ENCODE assay signal across 23 mouse cellular contexts in genomic region chr14:103845716-103846115, GRCm38 (mm10). TPM values are rescaled to one million over a fixed set of nuclear protein-coding genes. Genes with fewer than 3 reads are reported as not detected.
DNase-seq lines count a peak whose midpoint lies in the region; ATAC-seq and TF ChIP-seq lines count a peak whose summit lies in the region.
"Had no signal": no experiment of that assay in that cellular context is flagged by ENCODE, and none has a peak within 500 bp of the region (broad histone marks: within the 10 kb centered on the region; RNA-seq: fewer than 3 reads in every experiment).

No protein-coding gene starts in this region.

- no peak for ATAC-seq in heart, embryonic 12.5 days (ENCODE audit: insufficient number of reproducible peaks, low FRiP score)
- no peak for ATAC-seq in midbrain, embryonic 13.5 days
- ATAC-seq: activated CD4-positive, CD25-positive, alpha-beta regulatory T cell, adult 4 months; CD4-positive, CD25-positive, alpha-beta regulatory T cell, adult 4 months; forebrain, embryonic 13.5 days; forebrain, embryonic 15.5 days; forebrain, postnatal 0 days; Patski had no signal

- H3K9me3 ChIP-seq in heart, embryonic 12.5 days (replicated peaks): no peaks in the 10 kb centered on the region
- H3K9me3 ChIP-seq in midbrain, embryonic 10.5 days (replicated peaks): 0 out of 2 replicates have a peak, but pooled peaks cover 3% of the 10 kb centered on the region
- no peaks in the 10 kb centered on the region for H3K9me3 ChIP-seq in midbrain, embryonic 13.5 days
- H3K9me3 ChIP-seq in CH12.LX (replicated peaks; ENCODE audit: low read length): no peaks in the 10 kb centered on the region
- H3K9me3 ChIP-seq: embryonic facial prominence, embryonic 10.5 days; embryonic facial prominence, embryonic 12.5 days; forebrain, embryonic 13.5 days; forebrain, embryonic 15.5 days had no signal

- peaks cover 12% of the 10 kb centered on the region for H3K4me1 ChIP-seq in heart, embryonic 12.5 days (replicated peaks)
- H3K4me1 ChIP-seq in midbrain, embryonic 10.5 days: peaks cover 54% of the 10 kb centered on the region
- peaks cover 26% of the 10 kb centered on the region for H3K4me1 ChIP-seq in midbrain, embryonic 13.5 days (replicated peaks)
- peaks cover 5 to 6% of the 10 kb centered on the region in 2 experiments for H3K4me1 ChIP-seq in CH12.LX (ENCODE audit: control insufficient read depth in 1 of 2, insufficient read depth in 2 of 2)

- dilution Hi-C loops in CH12.LX (cut with MboI; ENCODE audit: extremely low pct_ligation_motif_present, extremely low pct_unique_long_range_greater_than_20kb, low sequenced_read_pairs): no loop called here

- TF ChIP-seq EP300 in CH12.LX (IDR thresholded peaks at IDR 0.05; ENCODE audit: low read length): no peak

- no peak overlapping the region for H3K27ac ChIP-seq in heart, embryonic 12.5 days (ENCODE audit: poor library complexity, severe bottlenecking)
- H3K27ac ChIP-seq in midbrain, embryonic 10.5 days (replicated peaks): 0 out of 2 replicates have a peak overlapping the region, but pooled peaks have one; percentile 89
- no peak overlapping the region for H3K27ac ChIP-seq in midbrain, embryonic 13.5 days
- no peak overlapping the region for H3K27ac ChIP-seq in CH12.LX (ENCODE audit: insufficient read depth, low read depth)
- H3K27ac ChIP-seq: embryonic facial prominence, embryonic 10.5 days; embryonic facial prominence, embryonic 12.5 days; forebrain, embryonic 13.5 days; forebrain, embryonic 15.5 days had no signal

- in situ Hi-C loops in CH12.LX (cut with MboI; ENCODE audit: low pct_ligation_motif_present, low pct_unique_long_range_greater_than_20kb, low sequenced_read_pairs): no loop called here

- no peak overlapping the region for H3K9ac ChIP-seq in heart, embryonic 12.5 days
- no peak overlapping the region for H3K9ac ChIP-seq in midbrain, embryonic 13.5 days (replicated peaks)
- H3K9ac ChIP-seq in CH12.LX (ENCODE audit: insufficient read depth, low read depth): no peak overlapping the region
- H3K9ac ChIP-seq: embryonic facial prominence, embryonic 12.5 days; forebrain, embryonic 13.5 days; forebrain, embryonic 15.5 days; forebrain, postnatal 0 days had no signal

- TF ChIP-seq CTCF in CH12.LX (conservative IDR thresholded peaks at IDR 0.05 in 1 of 2, IDR thresholded peaks at IDR 0.05 in 1 of 2; ENCODE audit: low read depth in 2 of 2, low read length in 2 of 2): no peak

- TF ChIP-seq POLR2A in CH12.LX (IDR thresholded peaks at IDR 0.05; ENCODE audit: low read depth, low read length): no peak

- no peak overlapping the region for H3K4me2 ChIP-seq in heart, embryonic 12.5 days
- no peak overlapping the region for H3K4me2 ChIP-seq in midbrain, embryonic 13.5 days (replicated peaks)
- H3K4me2 ChIP-seq in CH12.LX (ENCODE audit: insufficient read depth, low read depth, poor library complexity, severe bottlenecking): no peak overlapping the region; the same call in 1 of the 2 replicates
- H3K4me2 ChIP-seq: embryonic facial prominence, embryonic 12.5 days; forebrain, embryonic 13.5 days; forebrain, embryonic 15.5 days had no signal

- TF ChIP-seq RAD21 in CH12.LX (IDR thresholded peaks at IDR 0.05; ENCODE audit: low read depth, low read length): no peak

- no peak overlapping the region for H3K4me3 ChIP-seq in heart, embryonic 12.5 days
- no peak overlapping the region for H3K4me3 ChIP-seq in midbrain, embryonic 10.5 days
- H3K4me3 ChIP-seq in midbrain, embryonic 13.5 days (replicated peaks): no peak overlapping the region
- no peak overlapping the region for H3K4me3 ChIP-seq in CH12.LX (replicated peaks in 1 of 3; ENCODE audit: low read depth in 2 of 3, low read length in 2 of 3, poor library complexity in 1 of 3)
- H3K4me3 ChIP-seq: embryonic facial prominence, embryonic 10.5 days; embryonic facial prominence, embryonic 12.5 days; forebrain, embryonic 13.5 days; forebrain, embryonic 15.5 days had no signal

- no peaks in the 10 kb centered on the region for H3K79me2 ChIP-seq in CH12.LX (replicated peaks; ENCODE audit: control insufficient read depth, extremely low read depth, insufficient read depth, poor library complexity, severe bottlenecking)

- peak; percentile 81 for DNase-seq in heart, adult 11 months
- DNase-seq in midbrain, embryonic 10.5 days (ENCODE audit: low spot score): no peak
- no peak for DNase-seq in CH12.LX (ENCODE audit: extremely low read depth)
- DNase-seq: adrenal gland, adult 8-10 months; adrenal gland, postnatal 14 days; adrenal gland, postnatal 36 days; B cell, adult 2 months; cerebellum, adult 11-12 months; cerebellum, adult 2 months; cerebellum, adult 9-10 months; cerebellum, postnatal 10 days; cerebellum, postnatal 25 days; forebrain, postnatal 0 days had no signal

- H3K36me3 ChIP-seq in heart, embryonic 12.5 days: no peaks in the 10 kb centered on the region
- peaks cover 5% of the 10 kb centered on the region; the same call in 1 of the 2 replicates for H3K36me3 ChIP-seq in midbrain, embryonic 10.5 days
- H3K36me3 ChIP-seq in midbrain, embryonic 13.5 days: no peaks in the 10 kb centered on the region
- no peaks in the 10 kb centered on the region for H3K36me3 ChIP-seq in CH12.LX (replicated peaks in 1 of 2; ENCODE audit: control insufficient read depth in 1 of 2, insufficient read depth in 1 of 2, low read length in 1 of 2)
- H3K36me3 ChIP-seq: embryonic facial prominence, embryonic 10.5 days; embryonic facial prominence, embryonic 12.5 days; forebrain, embryonic 15.5 days had no signal

- H3K27me3 ChIP-seq in heart, embryonic 12.5 days (replicated peaks): no peaks in the 10 kb centered on the region
- H3K27me3 ChIP-seq in midbrain, embryonic 10.5 days (ENCODE audit: low read depth, poor library complexity, severe bottlenecking): peaks cover 16% of the 10 kb centered on the region; the same call in 1 of the 2 replicates
- no peaks in the 10 kb centered on the region for H3K27me3 ChIP-seq in midbrain, embryonic 13.5 days
- no peaks in the 10 kb centered on the region for H3K27me3 ChIP-seq in CH12.LX (replicated peaks)
- H3K27me3 ChIP-seq: forebrain, embryonic 13.5 days; forebrain, embryonic 15.5 days had no signal

- 85% methylated on average over 2 of the region's 2 CpGs for WGBS in heart, embryonic 12.5 days
- WGBS in midbrain, embryonic 10.5 days: 96% methylated on average over 2 of the region's 2 CpGs
- 98% methylated on average over 2 of the region's 2 CpGs for WGBS in midbrain, embryonic 13.5 days

TF ChIP-seq in CH12.LX, 34 proteins besides CTCF, POLR2A, EP300 and RAD21:
- TF ChIP-seq MEF2A (IDR thresholded peaks at IDR 0.05; ENCODE audit: borderline replicate concordance, low read depth, low read length) (no peak), PAX5 (IDR thresholded peaks at IDR 0.05; ENCODE audit: low read length) (no peak), NELFE (IDR thresholded peaks at IDR 0.05; ENCODE audit: low read depth, low read length) (no peak), USF1 (IDR thresholded peaks at IDR 0.05; ENCODE audit: low read depth, low read length) (no peak), TCF12 (IDR thresholded peaks at IDR 0.05; ENCODE audit: low read depth, low read length) (0 out of 2 replicates have a peak, but pooled peaks have one; percentile 21), E2F4 (IDR thresholded peaks at IDR 0.05; ENCODE audit: insufficient replicate concordance, low read depth, low read length) (no peak), BHLHE40 (IDR thresholded peaks at IDR 0.05; ENCODE audit: low read depth, low read length) (no peak), ZNF384 (IDR thresholded peaks at IDR 0.05; ENCODE audit: low read depth, low read length) (0 out of 2 replicates have a peak, but pooled peaks have one; percentile 13)

RNA-seq across cellular contexts. Expression of gene Ednrb, which starts 1.5 kb away (rescaled TPM):
- 120 and 130 TPM in 2 replicates for polyA plus RNA-seq in heart, embryonic 12.5 days (2016; fragmentation: Nextera tagmentation; extraction: Ambion mirVana)
- polyA plus RNA-seq in midbrain, embryonic 10.5 days (2016; fragmentation: Nextera tagmentation; extraction: Ambion mirVana): 48.9 and 81.8 TPM in 2 replicates
- 86.9 and 105 TPM in 2 replicates for polyA plus RNA-seq in midbrain, embryonic 13.5 days (2015; fragmentation: Nextera tagmentation; extraction: Ambion mirVana)
- total RNA-seq in CH12.LX (2012; rRNA removed) (not detected in 2 replicates), CH12.LX (2014; rRNA removed) (not detected in 2 replicates)
- polyA plus RNA-seq in CH12.LX (2012; ENCODE audit: insufficient read length, low read depth): not detected in 2 replicates
- total RNA-seq: MEL had no signal
- polyA plus RNA-seq: activated CD4-positive, CD25-positive, alpha-beta regulatory T cell, adult 4 months had no signal

Comparison
In these comparisons a context has a peak if more than half of its experiments do, and no peak if none do; other contexts are left out.
1. RNA of gene Ednrb, which starts 1.5 kb away (polyA plus RNA-seq): 120 to 130 TPM in heart, embryonic 12.5 days, 86.9 to 105 TPM in midbrain, embryonic 13.5 days and 48.9 to 81.8 TPM in midbrain, embryonic 10.5 days; not detected in CH12.LX; every median in the first group is over 10 times any median in the second.